Mouse (Mus musculus): Measurements from ENCODE around the gene Casc1.
"Not testable (repeated sequence)": the region's sequence is repeated elsewhere in the genome, so short reads cannot be mapped to it uniquely, and the experiment has no call there.

Gene Casc1

DNA sequence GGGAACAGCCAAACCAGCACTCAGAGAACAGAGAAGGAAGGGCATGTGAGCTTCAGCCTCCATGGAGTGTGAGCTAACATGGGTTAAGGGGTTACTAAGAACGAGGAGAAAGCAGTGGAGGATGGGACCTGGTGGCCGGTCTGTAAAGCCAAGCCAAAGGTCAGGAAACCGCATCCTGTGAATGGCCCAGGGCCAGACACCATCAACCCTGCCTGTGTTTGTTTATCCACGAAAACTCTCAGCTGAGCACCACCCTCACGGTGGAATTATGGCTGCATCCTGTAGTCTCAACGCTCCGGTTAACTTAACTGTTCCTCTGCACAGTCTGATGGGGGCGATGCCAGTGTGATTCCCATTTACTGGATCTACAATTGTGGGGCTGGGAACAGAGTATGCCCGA lies 75.0 kb downstream of the Casc1 start:
- no peak for DNase-seq

DNA sequence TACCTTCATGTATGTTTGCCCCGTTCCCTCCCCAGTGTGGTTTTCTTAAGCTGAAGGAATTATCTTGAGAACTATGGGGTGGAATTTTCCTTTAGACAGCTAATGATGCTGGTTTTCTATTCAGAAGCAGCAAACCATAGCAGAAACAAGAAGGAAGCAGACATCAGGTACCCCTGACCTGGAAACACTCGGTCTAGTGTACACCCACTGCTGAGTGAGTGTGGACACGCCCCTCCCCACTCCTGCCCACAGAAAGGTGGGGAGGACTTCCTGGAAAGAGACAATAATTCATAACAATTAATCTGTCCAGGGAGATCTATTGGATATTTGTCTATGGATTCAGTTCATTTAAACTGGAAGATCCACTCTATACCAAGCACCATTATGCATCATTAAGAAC lies 75.5 kb downstream of the Casc1 start:
- no peak for DNase-seq

DNA sequence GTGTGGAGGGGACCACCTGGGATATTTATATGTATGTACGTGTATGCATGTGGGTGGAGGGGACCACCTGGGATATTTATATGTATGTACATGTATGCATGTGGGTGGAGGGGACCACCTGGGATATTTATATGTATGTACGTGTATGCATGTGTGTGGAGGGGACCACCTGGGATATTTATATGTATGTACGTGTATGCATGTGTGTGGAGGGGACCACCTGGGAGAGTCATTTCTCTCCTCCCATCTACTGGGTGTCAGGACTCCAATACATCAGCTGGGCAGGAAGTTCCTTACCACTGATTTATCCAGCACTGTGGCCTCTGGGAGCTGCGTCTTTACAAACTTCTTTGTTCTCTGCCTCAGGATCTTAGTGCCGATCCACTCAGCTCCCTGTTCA lies 77.8 kb downstream of the Casc1 start:
- not testable (repeated sequence) for DNase-seq

DNA sequence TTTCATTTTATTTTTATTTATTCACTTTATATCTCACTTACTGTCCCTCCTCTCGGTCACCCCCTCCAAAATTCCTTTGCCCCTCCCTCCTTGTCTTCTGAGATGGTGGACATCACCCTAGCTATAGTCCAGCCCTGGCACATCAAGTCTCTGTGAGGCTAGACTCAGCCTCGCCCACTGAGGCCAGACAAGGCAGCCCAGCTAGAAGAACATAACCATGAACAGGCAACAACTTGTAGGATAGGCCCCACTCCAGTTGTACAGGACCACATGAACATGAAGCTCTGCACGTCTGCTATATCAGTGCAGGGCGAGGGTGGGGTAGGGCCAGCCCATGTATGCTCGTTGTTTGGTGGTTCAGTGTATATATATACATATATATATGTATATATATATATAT lies 78.8 kb downstream of the Casc1 start:
- DNase-seq = no peak

DNA sequence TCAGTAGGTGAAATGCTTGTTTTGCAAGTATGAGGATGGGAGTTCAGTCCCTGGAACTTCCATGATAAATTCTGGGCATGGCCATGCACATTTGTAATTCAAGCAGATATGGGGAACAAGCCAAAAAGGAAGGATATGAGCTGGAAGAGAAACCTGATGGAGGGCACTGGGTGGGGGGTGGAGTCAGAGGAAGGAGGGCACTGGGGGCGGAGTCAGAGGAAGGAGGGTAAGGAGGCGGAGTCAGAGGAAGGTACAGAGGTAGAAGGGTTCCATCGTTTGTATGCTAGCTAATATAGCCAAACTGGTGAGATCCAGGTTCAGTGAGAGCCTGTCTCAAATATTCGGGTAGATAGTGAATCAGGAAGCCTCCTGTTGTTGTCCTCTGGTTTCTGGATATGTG lies 81.2 kb downstream of the Casc1 start:
- no peak for DNase-seq

DNA sequence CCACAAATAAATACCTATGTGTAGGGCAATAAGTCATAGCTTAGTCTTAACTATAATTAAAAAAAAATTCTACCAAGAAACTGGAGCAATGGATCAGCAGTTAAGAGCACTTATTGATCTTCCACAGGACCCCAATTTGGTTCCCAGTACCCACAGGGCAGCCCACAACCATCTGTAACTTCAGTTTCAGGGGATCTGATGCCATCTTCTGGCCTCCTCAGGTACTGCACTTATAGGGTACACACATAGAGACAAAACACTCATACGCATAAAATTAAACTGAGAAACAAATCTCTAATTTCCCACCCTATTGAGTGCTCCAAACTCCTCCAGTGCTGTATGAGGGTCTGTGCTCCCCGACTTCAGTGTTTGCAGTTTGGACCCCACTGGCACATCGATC lies 83.2 kb downstream of the Casc1 start:
- no peak for DNase-seq

DNA sequence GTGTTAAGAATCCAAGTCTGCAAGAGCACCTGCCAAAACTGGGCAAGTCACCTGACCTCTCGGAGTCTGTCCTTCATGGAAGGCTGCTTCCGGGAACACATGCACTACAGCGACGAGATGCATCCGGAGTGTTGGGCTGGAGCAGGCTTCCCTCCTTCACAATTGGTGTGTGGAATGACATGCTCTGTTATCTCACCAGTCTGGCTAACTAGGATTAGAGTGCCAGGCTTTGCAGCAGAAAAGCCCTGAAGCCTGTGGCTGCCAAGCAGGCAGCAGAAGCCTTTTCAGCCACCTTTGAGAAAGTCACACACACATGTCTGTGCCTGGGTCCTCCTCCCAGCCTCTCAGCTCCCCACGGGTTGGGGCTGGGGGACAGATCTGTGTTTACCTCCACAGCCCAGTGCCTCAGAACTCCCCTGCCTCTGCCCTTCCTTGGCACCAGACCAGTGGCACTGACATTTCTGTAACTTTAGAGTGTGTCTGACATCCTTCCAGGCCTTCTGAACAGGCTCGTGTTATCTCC lies 85.2 kb downstream of the Casc1 start:
- DNase-seq = no peak

Data from lung, postnatal 14 days (tissue).